19 mouse cellular contexts compared by ENCODE assay signal in genomic region chr10:94664455-94664854, GRCm38 (mm10).
"Had no signal": no experiment of that assay in that cellular context is flagged by ENCODE, and none has a peak within 500 bp of the region (broad histone marks: within the 10 kb centered on the region; RNA-seq: fewer than 3 reads in every experiment).

No protein-coding gene starts in this region.

- DNase-seq: kidney, postnatal 10 days; layer of hippocampus, adult 9-11 months; liver; lung, adult 18-20 months; lung, postnatal 14 days; right cerebral cortex, adult 18-20 months; right cerebral cortex, postnatal 14 days; right cerebral cortex, postnatal 4 days; thymus, adult 2 months; thymus, postnatal 14 days; thymus, postnatal 4 days had no signal

- H3K4me1 ChIP-seq: limb, embryonic 10.5 days; limb, embryonic 13.5 days; liver, embryonic 12.5 days; liver, embryonic 15.5 days; midbrain, embryonic 12.5 days; midbrain, embryonic 15.5 days; neural tube, embryonic 12.5 days; neural tube, embryonic 15.5 days had no signal

- H3K4me3 ChIP-seq: limb, embryonic 10.5 days; limb, embryonic 13.5 days; liver, embryonic 12.5 days; liver, embryonic 15.5 days; midbrain, embryonic 12.5 days; midbrain, embryonic 15.5 days; neural tube, embryonic 12.5 days; neural tube, embryonic 15.5 days had no signal
